Mouse (Mus musculus): ENCODE data around the gene Stx16.

Gene Stx16

DNA sequence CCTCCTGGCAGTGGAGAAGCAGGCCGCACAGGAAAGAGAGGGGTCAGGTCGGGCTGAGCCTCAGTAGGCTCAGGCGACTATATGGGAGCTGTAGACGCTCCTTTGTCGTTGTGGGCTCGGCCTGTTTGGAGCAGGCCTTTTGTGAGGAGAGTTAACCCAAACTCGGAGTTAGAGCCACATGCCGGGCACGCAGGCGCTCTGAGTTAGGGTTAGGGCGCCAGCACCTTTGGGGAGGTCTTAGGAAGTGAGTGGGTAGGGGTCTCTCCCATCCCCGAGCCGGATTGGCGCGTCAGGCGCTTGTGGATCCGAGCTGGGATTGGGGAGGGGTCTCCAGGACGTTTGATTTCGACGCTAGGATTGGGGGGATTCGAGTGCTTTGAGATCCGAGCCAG lies 321 bp downstream of the Stx16 start:
- no peak for DNase-seq (ENCODE audit: low spot score)

DNA sequence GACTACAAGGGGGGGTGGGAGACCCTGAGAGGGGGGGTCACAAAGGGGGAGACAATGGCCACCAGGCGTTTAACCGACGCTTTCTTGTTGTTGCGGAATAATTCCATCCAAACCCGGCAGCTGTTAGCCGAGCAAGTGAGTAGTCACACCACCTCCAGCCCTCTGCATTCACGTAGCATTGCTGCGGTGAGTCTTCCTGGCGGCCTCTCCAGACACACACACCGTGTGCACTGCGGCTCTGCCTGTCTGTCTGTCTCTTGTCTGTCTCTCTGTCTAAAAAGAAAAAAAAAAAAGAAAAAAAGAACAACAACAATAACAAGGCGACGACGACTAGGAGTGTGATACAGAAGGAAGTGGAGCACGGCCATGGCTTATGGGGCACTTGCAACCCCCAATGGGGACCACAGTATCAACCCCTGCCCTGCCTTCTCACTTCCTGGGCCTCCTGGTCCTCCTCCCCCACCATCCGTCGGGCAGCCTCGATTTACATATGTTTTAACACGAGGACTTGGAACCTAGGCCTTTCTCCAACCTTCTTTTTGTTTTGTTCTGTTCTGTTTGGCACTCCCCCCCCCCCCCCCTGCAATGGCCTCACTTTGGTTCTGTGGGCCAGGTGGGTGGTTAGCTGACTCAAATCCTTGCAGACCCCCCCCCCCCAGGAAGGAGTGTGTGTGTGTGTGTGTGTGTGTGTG lies 1.0 kb downstream of the Stx16 start:
- no peak for DNase-seq (ENCODE audit: low spot score)

DNA sequence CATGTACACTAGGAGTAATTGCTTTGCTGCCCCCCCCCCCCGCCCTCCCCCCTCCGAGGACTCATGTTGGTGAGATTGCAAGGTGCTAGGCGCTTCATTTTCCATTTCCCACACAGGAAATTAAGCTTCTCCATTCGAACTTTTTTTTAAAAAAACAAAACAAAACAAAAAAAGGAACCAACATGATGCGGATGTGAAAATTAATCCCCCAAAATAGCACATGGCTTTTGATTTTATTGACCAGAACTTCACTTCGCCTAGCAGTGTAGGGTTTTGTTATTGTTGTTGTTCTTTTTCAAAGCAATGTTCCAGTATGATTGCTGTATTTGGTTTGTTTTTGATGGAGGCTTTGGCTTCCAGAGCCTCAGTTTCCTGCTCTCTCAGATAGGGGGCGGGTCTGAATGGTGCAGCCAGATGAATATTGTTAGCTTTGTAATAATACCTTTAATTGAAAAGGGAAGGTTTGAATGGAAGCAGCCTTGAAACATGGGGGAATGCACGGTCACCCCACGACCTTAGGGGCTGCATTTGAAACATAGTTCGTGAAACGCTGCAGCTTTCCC lies 1.7 kb downstream of the Stx16 start:
- no peak for DNase-seq (ENCODE audit: low spot score)

DNA sequence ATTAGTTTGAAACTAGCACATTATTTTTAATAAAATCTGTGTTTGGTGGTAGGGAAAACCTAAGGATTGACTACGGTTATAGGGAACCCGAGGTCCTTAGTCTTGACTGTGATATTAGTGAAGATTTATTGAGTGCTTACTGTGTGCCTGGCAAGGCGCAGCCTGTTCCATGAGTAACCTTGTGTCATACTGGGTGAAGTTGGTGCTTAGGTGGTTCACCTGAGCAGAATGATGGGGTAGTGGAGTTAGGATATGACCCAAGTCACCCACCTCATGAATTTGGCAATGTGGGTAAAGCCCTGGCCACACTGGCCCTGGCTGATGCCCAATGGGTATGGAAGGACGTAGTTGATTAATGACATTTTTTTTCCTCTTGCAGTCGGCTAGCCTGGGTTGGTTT lies 5.7 kb downstream of the Stx16 start:
- no peak for DNase-seq (ENCODE audit: low spot score)

DNA sequence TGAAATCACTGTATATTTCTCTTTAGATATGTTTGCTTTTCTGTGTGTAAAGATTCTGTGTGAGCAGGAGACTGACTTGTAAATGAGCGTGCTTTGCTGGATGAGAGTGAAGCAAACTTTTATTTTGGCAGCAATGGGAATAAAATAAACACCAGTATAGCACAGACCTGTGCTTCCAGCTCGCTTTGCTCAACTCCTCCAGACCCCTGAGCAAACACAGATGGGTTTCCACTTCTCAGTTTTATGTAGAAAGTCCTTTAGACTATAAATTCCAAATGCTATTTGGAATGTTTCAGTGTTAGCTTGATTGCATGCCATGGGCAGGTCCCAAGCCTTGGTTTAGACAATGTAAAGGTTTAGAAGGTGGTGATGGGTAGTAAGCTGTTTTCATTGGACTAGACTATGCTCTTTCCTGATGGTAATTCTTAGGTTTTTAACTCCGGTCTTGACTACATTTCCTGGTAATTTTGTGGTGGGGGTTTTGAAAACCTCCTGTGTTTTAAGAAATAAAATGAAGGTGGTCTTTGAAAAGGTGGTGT lies 6.3 kb downstream of the Stx16 start:
- DNase-seq (ENCODE audit: low spot score): no peak

DNA sequence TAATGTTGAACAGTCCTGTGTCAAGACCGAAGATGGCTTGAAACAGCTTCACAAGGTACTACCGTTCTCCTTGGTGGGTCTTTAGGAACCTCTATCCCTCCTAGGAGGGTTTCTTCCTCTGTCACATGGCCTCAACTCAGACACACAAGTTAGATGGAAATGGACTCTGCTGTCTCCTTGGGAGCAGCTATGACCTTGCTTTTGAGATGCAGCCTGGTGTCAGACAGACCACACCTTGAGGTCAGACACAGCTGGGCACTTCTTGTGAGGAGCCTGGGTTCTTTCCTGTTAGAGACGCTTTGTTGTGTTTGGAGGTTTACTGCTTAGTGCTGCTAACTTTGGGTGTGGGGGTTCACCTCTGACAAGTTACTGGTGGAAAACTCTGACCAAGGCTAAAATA lies 19.0 kb downstream of the Stx16 start:
- no peak for DNase-seq (ENCODE audit: low spot score)

DNA sequence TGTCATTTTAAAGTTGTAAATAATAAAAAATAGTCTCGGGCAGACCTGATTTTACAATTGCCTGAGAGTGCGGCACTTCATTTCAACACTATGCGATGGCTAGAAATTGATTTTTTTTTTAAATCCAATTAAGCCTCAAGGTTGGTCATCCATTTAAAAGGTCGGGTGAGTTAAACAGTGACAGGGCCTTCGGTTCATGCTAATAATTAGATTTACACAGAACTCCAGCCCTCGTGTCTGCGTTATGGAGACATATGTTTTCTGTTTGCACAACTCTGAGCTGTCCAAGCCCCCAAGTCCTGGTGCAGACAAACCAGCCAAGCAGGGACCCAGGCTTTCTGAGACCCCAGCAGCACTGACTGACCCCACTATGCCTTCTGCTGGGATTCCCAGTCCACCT lies 26.3 kb downstream of the Stx16 start:
- DNase-seq (ENCODE audit: low spot score): no peak

DNA sequence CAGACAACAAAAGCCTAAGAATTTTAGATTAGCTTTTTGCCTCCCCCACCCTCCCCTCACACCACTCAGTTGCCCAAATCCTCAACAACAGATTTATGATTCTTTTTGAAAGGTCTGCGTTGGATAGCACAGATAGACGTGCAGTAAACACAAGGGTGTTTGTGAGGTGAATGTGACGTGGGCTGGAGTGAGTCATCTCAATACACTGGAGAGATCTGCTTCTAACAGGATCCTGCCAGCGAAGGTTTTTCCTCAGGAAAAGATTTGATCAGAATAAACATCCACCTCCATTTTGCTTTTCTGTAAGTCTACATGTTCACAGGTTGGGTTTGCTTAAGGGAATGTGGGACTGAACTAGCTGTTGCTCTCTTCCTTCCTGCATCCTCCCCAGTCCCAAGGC lies 27.4 kb downstream of the Stx16 start:
- no peak for DNase-seq (ENCODE audit: low spot score)

DNA sequence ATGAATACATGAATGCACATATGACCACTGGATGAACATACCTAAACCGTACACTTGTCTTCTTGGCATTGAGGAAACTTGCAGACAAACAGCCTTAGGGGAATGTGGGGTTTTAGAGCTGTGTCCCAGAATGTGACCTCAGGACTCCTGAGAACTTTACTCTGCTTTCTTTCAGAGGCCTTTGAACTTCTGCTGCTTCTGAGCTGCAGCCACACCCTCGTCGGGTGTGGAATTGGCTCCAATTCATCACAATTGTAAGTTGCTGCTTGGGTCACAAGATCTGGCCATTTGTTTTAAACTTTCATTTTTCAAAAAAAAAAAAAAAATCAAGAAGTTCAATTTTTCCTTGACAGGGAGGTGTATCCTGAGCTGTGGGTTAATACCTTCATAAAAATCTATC lies 31.3 kb downstream of the Stx16 start:
- no peak for DNase-seq (ENCODE audit: low spot score)

DNA sequence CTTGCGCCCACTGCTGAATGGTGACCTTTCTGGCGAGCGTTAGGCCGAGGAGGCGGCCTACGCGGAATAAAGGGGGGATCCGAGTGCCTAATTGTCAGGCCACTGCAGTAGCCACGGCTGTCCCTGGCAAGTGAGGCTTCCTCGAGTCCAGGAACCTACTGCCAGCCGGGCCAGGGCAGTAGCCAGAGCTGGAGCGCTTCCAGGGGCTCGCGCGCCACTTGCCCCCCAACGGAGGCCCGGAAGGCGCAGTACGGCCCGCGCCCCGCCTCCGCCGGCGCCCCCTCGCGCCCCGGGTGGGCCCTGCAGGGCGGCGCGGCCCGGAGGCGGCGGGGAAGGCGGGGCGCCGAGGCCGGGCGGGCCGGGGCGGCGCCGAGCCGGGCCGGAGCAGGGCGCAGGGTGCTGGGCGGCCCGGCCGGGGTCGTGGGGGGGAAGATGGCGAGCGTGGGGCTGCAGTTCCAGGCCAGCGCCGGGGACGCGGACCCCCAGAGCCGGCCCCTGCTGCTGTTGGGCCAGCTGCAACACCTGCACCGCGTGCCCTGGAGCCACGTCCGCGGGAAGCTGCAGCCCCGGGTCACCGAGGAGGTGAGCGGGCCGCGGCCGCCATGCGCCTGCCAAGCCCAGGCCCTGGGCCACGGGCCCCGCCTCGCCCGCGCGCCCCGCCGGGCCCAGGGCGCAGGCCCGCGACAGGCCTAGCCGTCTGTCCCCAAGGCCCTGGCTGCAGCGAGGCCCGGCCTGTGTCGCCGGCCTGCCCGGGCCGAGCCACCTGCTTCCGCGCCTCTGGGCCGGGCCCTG lies 34.1 kb downstream of the Stx16 start, which contains the start of gene Npepl1:
Gene Npepl1 (plus strand): TSS at position 359 of the 792 bp plus-strand sequence.
- peak; percentile 26 for DNase-seq (ENCODE audit: low spot score)

DNA sequence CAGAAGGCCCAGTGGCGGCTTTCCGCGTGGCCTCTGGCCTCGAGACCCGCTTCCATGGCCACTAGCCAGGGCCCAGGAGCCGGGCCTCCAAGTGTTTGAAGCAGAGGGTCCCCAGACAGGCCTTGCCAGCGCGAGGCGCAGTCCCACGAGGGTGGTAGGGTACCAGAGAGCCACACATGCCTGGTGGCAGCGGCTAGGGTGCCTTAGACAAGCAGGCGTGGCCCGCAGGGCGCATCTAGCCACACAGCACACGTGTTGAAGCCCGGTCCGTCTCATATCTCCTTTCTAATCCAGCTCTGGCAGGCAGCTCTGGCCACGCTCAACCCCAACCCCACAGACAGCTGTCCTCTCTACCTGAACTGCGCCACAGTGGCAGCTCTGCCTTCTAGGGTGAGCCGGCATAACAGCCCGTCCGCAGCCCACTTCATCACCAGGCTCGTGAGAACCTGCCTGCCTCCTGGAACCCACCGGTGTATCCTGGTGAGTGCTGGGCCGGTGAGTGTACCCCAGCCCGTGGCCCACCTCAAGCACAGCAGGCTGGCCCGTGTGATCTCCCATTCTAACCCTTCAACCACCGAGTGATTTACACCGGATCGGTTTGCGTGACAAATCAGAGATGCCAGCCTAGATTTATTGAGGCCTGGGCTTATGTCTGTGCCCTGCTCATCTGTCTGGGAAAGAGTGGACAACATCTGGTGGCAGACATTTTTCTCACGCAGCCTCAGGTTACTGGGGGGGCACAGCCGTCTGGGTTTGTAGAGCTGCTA lies 34.9 kb downstream of the Stx16 start:
- no peak for DNase-seq (ENCODE audit: low spot score)

DNA sequence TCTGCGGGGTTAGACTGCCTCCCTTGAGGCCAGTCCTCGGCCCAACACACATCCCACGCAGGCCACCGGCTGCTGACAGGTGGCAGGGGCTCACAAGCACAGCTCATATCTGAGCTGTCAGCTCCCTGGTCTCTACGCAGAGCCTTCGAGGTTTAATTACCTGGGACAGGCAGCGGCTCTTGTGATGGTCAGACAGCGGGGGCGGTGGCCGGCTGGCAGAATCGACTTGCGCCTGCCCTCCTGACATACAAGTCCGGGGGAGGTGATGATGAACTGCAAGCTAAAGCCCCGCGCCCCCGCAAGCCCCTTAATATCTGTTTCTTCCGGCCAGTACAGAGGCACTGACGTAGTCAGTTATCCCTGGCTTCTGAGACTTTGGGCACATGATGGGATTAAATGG lies 36.8 kb downstream of the Stx16 start:
- DNase-seq (ENCODE audit: low spot score): no peak

DNA sequence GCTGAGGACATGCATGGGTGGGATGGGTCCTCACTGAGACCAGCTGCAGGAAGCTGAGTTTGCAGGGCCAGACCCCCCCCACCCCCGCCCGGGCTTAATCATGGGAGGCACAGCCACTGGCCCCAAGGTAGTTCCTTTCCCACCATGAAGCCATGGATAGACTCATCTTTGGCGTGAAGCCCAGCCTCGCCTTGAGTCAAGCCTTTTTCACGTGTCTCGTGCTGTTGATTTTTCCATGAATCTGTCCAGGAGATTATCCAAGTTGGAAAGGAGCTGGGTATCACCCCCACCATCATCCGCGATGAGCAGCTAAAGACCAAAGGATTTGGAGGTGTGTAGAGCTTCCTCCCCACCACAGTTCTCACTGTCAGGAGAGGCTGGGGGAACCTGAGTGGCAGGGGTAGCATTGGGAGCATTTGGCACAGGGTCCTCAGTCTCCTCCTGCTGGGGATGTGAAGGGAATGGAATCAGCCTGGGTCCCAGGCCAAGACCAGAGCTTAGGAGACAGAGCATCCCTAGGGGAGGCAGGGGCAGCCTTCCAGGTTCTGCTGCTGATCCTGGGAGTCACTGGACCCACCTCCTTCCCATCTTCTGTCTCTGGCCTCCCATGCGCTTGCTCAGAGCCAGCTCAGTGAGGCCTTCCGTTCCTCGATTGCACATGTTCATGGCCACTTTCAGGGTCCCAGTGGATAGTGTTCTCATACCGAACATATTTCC lies 38.2 kb downstream of the Stx16 start:
- no peak for DNase-seq (ENCODE audit: low spot score)

DNA sequence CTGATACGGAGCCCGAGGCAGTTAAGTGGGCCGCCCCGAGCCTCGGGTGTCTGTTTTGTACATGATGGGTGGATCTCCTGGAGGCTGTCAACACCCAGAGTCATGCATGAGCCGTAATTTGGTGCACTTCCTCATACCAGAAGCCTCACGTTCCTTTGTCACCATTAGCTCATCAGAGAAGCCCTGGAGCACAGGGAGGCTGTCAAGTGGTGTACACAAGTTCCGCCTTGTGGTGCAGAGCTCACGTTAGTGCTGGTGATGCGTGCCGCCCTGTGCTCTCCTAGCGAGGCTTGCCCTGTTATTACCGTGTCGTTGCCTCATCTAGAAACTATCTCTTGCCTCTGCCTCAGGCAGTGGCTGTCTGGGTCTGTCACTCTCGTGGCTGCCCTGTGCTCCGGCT lies 40.8 kb downstream of the Stx16 start:
- DNase-seq (ENCODE audit: low spot score): no peak

DNA sequence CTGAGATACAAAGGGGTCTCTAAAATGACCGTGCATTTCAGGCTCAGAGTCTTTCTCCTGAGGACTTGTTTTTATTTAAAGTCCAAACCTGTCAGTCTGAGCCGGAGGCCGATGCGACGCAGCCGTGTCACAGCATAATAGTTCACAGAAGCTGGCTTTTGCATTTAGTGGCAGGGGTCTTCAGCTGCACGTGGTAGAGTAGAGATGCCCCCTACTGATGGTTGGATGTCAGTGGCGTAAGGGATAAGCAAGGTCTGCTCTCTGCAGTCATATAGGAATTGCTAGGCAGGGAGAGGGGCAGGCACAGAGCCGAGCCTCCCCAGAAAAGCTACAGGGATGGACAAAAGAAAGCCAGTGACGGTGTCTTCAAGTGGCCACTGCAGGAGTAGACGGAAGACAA lies 42.0 kb downstream of the Stx16 start:
- DNase-seq (ENCODE audit: low spot score): no peak

DNA sequence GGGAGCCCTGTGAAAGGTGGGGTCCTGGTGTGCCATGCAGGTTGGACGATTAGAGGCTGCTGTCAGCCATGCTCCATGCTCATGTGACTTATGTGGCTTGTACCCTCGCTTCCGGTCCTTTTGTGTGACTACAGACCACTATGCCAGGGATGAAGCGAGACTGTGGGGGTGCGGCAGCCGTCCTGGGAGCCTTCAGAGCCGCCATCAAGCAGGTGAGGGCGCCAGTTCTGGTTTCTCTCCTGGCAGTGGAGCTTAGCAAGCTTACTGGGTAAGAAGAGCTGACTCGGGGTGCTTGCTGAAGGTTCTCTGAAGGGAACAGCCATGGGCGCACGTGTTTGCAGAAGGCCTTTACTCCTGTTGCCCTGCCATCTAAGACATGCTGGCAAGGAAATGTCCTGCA lies 43.2 kb downstream of the Stx16 start:
- DNase-seq (ENCODE audit: low spot score): no peak

DNA sequence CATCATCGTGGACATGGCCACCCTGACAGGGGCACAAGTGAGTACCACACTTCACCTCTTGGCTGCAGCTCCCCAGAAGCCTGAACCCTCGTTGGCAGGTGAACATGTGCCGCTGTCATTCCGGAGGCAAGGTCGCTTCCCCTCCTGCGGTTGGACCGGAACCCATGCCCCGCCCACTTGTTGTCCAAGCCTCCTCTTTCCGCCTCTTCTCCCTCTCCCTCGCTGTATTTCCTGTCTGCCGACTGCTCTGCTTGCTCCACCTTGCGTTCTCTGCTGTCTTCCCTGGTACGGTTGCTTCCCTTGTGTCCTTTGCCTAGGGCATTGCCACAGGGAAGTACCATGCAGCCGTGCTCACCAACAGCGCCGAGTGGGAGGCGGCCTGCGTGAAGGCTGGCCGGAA lies 44.5 kb downstream of the Stx16 start:
- no peak for DNase-seq (ENCODE audit: low spot score)

DNA sequence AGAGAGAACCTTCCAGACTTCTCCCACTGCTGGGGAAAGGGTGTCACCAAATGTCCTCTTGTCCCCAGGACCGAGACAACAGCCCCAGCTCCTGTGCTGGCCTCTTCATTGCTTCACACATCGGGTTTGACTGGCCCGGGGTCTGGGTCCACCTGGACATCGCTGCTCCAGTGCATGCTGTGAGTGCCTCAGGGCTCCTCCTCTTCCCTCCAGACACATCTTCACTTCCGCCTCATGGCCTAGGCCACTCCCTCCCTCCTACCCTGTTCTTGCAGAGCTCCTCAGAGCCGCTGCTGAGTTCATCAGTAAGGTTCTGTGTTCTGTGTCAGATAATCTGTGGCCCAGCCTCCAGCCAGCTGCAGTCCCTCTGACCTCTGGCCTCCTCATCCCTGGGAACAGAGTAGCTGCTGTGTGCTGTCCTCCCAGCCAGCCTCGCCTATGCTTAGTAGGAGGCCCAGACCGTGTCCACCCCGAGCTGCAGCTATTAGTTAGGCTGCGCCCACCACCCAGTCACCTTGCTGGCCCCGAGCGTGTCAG lies 45.4 kb downstream of the Stx16 start:
- no peak for DNase-seq (ENCODE audit: low spot score)

DNA sequence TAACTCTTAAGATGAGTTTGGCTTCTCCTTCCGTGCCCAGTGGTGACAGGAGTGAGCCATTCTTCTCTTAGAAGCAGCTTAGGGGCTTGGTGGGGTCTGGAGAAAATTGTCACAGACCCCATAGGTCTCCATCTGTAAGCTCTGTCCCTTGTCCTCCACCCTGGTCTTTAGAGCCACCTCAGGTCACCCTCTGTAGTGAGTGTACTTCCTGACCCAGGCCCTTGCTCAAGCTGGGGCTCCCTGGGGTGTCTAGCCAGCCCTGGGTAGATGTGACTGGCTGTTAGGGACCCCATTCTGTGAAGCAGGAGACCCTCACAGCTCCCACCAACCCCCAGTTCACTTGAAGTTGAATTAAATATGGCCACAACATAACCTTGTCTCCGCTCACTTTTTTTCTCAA lies 46.2 kb downstream of the Stx16 start:
- no peak for DNase-seq (ENCODE audit: low spot score)

DNA sequence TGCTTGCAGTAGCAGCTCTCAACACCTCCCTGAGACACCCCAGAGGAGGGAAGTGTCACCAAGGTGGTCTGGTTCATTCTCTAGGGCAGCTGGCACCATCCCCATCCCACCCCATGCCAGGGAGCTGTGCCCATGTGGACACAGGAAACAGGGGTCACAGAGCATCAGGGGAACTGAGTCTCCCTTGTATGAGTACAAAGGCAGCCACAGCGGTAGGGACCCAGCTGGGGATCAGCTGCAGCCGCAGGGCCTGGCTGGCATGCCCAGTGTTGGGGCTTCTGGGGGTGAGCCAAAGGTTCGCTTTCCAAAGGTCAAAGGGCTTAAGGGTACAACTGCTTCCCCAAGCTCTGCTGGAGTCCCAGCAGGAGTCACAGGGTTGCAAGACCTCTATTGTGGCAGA lies 47.6 kb downstream of the Stx16 start:
- DNase-seq (ENCODE audit: low spot score): no peak
